Mouse (Mus musculus): ENCODE results near the gene H2-Q1. TPM values are rescaled to one million over a fixed set of nuclear protein-coding genes. Genes with fewer than 3 reads are reported as not detected.

The H2-Q1 gene
- polyA plus RNA-seq (2017; shearing (Covaris generic)), result 0.26 TPM

DNA sequence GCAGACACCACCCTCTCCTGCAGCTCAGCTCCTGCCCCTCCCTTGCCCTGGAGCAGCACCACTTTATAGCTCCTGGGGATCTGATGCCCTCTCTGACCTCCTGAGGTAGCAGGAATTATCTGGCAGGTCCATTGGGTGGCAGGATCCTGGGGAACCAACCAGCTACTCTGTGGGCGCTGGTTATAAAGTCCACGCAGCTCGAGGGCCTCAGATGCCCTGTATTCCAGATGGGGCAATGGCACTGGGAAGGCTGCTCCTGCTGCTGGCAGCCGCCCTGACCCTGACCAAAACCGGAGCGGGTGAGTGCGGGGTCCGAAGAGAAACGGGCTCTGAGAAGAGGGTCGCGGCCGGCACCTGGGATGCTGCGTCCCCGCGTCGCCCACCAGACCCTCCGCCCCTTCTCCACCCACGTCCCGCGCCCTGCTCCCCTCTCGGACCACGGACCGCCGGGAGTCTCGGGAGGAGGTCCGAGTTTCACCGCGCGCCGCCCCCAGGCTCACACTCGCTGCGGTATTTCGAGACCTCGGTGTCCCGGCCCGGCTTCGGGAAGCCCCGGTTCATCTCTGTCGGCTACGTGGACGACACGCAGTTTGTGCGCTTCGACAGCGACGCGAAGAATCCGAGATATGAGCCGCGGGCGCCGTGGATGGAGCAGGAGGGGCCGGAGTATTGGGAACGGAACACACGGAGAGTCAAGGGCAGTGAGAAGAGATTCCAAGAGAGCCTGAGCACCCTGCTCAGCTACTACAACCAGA, at the start of gene H2-Q1:
Gene H2-Q1 (plus strand): TSS at position 79 of the 755 bp plus-strand sequence.

DNA sequence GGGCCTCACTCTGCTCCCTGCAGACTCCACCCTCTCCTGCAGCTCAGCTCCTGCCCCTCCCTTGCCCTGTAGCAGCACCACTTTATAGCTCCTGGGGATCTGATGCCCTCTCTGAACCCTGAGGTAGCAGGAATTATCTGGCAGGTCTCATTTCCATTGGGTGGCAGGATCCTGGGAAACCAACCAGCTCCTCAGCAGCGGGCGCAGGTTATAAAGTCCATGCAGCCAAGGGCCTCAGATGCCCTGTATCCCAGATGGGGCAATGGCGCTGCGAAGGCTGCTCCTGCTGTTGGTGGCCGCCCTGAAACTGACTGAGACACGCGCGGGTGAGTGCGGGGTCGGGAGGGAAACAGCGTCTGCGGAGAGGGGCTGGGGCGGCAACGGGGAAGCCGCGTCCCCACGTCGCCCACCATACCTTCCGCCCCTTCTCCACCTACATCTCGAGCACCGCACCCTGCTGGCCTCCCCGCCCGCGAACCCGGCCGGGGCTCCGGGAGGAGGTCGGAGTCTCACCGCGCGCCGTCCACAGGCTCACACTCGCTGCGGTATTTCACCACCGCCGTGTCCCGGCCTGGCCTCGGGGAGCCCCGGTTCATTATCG, 22.0 kb downstream of the H2-Q1 start, which contains the start of gene H2-Q2:
Gene H2-Q2 (plus strand): TSS at position 172 of the 601 bp plus-strand sequence.

Other genes starting within 250 kb of the H2-Q1 start
- gene Ly6g6e, start 243.5 kb upstream of the H2-Q1 start, polyA plus RNA-seq (2017; shearing (Covaris generic)), result not detected
- not detected for gene Ly6g6d, start 242.3 kb upstream of the H2-Q1 start, polyA plus RNA-seq (2017; shearing (Covaris generic))
- gene Ly6g6f, start 234.8 kb upstream of the H2-Q1 start, polyA plus RNA-seq (2017; shearing (Covaris generic)), result not detected
- 88.6 TPM for gene Abhd16a, start 231.1 kb upstream of the H2-Q1 start, polyA plus RNA-seq (2017; shearing (Covaris generic))
- gene Ly6g5c, start 212.1 kb upstream of the H2-Q1 start, polyA plus RNA-seq (2017; shearing (Covaris generic)), result not detected
- gene Ly6g5b, start 205.0 kb upstream of the H2-Q1 start, polyA plus RNA-seq (2017; shearing (Covaris generic)), result 2.1 TPM
- 43.9 TPM for gene Gpank1, start 198.9 kb upstream of the H2-Q1 start, polyA plus RNA-seq (2017; shearing (Covaris generic))
- 190 TPM for gene Csnk2b, start 198.4 kb upstream of the H2-Q1 start, polyA plus RNA-seq (2017; shearing (Covaris generic))
- gene D17H6S53E, start 194.0 kb upstream of the H2-Q1 start, polyA plus RNA-seq (2017; shearing (Covaris generic)), result 0.75 TPM
- not detected for gene Apom, start 188.4 kb upstream of the H2-Q1 start, polyA plus RNA-seq (2017; shearing (Covaris generic))
- gene Bag6, start 185.2 kb upstream of the H2-Q1 start, polyA plus RNA-seq (2017; shearing (Covaris generic)), result 75.1 TPM
- 38.6 TPM for gene Prrc2a, start 155.5 kb upstream of the H2-Q1 start, polyA plus RNA-seq (2017; shearing (Covaris generic))
- not detected for gene Aif1, start 144.3 kb upstream of the H2-Q1 start, polyA plus RNA-seq (2017; shearing (Covaris generic))
- 1.6 TPM for gene Lst1, start 132.0 kb upstream of the H2-Q1 start, polyA plus RNA-seq (2017; shearing (Covaris generic))
- gene Ltb, start 126.0 kb upstream of the H2-Q1 start, polyA plus RNA-seq (2017; shearing (Covaris generic)), result 849 TPM
- 107 TPM for gene Tnf, start 118.4 kb upstream of the H2-Q1 start, polyA plus RNA-seq (2017; shearing (Covaris generic))
- 42.5 TPM for gene Lta, start 115.1 kb upstream of the H2-Q1 start, polyA plus RNA-seq (2017; shearing (Covaris generic))
- gene Gm16181, start 99.6 kb upstream of the H2-Q1 start, polyA plus RNA-seq (2017; shearing (Covaris generic)), result not detected
- 4.8 TPM for gene Atp6v1g2, start 86.7 kb upstream of the H2-Q1 start, polyA plus RNA-seq (2017; shearing (Covaris generic))
- gene Nfkbil1, start 84.6 kb upstream of the H2-Q1 start, polyA plus RNA-seq (2017; shearing (Covaris generic)), result 18.7 TPM
- gene Ddx39b, start 78.7 kb upstream of the H2-Q1 start, polyA plus RNA-seq (2017; shearing (Covaris generic)), result 170 TPM
- gene H2-D1, start 57.7 kb upstream of the H2-Q1 start, polyA plus RNA-seq (2017; shearing (Covaris generic)), result 6,438 TPM
- gene H2-Q2, start 21.8 kb downstream of the H2-Q1 start, polyA plus RNA-seq (2017; shearing (Covaris generic)), result 47.9 TPM
- gene H2-Q4, start 59.2 kb downstream of the H2-Q1 start, polyA plus RNA-seq (2017; shearing (Covaris generic)), result 69.3 TPM
- gene H2-Q6, start 104.4 kb downstream of the H2-Q1 start, polyA plus RNA-seq (2017; shearing (Covaris generic)), result 1,046 TPM
- 2,635 TPM for gene H2-Q7, start 118.8 kb downstream of the H2-Q1 start, polyA plus RNA-seq (2017; shearing (Covaris generic))
- gene H2-Q10, start 149.7 kb downstream of the H2-Q1 start, polyA plus RNA-seq (2017; shearing (Covaris generic)), result 121 TPM
- not detected for gene Pou5f1, start 185.6 kb downstream of the H2-Q1 start, polyA plus RNA-seq (2017; shearing (Covaris generic))
- gene Tcf19, start 196.4 kb downstream of the H2-Q1 start, polyA plus RNA-seq (2017; shearing (Covaris generic)), result 12.1 TPM
- 15.1 TPM for gene Cchcr1, start 196.7 kb downstream of the H2-Q1 start, polyA plus RNA-seq (2017; shearing (Covaris generic))
- gene Psors1c2, start 212.8 kb downstream of the H2-Q1 start, polyA plus RNA-seq (2017; shearing (Covaris generic)), result not detected
- not detected for gene Cdsn, start 231.7 kb downstream of the H2-Q1 start, polyA plus RNA-seq (2017; shearing (Covaris generic))
- not detected for gene 2300002M23Rik, start 247.0 kb downstream of the H2-Q1 start, polyA plus RNA-seq (2017; shearing (Covaris generic))

All from effector memory CD4-positive, alpha-beta T cell, adult 5 months (primary cell).